Mouse (Mus musculus): ENCODE results near the gene Ndufs2. TPM values are rescaled to one million over a fixed set of nuclear protein-coding genes. Genes with fewer than 3 reads are reported as not detected.

The Ndufs2 gene
- 209 and 213 TPM in 2 replicates for polyA plus RNA-seq (2016; fragmentation: Nextera tagmentation; extraction: Ambion mirVana)

- ATAC-seq (ENCODE audit: low FRiP score): no peak
Measured at GRCm38 (mm10) chr1:171250680-171251593, at the start of gene Ndufs2. Gene Ndufs2 (minus strand): TSS chr1:171251388.

GRCm38 (mm10) chr1:171298226-171298625, 47.0 kb upstream of the Ndufs2 start:
- Histone ChIP-seq H3K27me3 (peaks cover 30% of the 10 kb centered on the region), H3K36me3 (replicated peaks) (no peaks in the 10 kb centered on the region), H3K9ac (no peak overlapping the region), H3K4me2 (no peak overlapping the region), H3K27ac (no peak overlapping the region), H3K4me1 (peaks cover 7% of the 10 kb centered on the region), H3K4me3 (replicated peaks) (no peak overlapping the region), H3K9me3 (no peaks in the 10 kb centered on the region)
- WGBS: 72% methylated on average over 3 of the region's 3 CpGs
- no peak for ATAC-seq (ENCODE audit: low FRiP score)

More at GRCm38 (mm10) chr1:171250680-171251593, at the start of gene Ndufs2:
- Histone ChIP-seq H3K4me3 (replicated peaks) (peak within 1 kb of the TSS; percentile 22), H3K27ac (peak within 1 kb of the TSS; percentile 72), H3K27me3 (peaks cover 5% of the 10 kb centered on the region), H3K4me1 (peaks cover 52% of the 10 kb centered on the region), H3K36me3 (replicated peaks) (no peaks in the 10 kb centered on the region), H3K4me2 (peak within 1 kb of the TSS; percentile 47), H3K9me3 (no peaks in the 10 kb centered on the region), H3K9ac (peak within 1 kb of the TSS; percentile 44)
- 12% methylated on average over 26 of the region's 26 CpGs for WGBS

DNA sequence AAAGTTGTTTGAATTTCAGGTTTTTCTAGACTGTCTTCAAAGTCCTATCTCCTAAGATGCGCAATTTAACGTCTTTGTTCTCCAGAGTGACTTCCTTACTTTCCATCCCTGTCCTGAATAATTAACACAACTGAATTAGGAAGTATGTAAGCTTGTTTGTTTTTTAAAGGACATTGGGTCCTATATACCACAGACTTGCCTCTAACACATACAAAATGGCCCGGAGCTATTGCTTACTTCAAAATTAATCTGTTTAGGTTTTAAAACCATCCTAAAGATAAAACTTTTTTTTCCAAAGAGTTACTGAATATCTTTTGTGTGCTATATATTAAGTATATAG, 43.8 kb upstream of the Ndufs2 start:
- Histone ChIP-seq H3K9ac (peak overlapping the region; percentile 86; the same call in 1 of the 2 replicates), H3K9me3 (no peaks in the 10 kb centered on the region), H3K4me3 (replicated peaks) (peak overlapping the region; percentile 74), H3K27me3 (peaks cover 30% of the 10 kb centered on the region), H3K27ac (peak overlapping the region; percentile 93), H3K36me3 (replicated peaks) (peaks cover under 1% of the 10 kb centered on the region; the same call in 1 of the 2 replicates), H3K4me1 (peaks cover 9% of the 10 kb centered on the region), H3K4me2 (peak overlapping the region; percentile 74)
- WGBS: 18% methylated on average over 3 of the region's 3 CpGs
- peak; percentile 31; the same call in 1 of the 2 replicates for ATAC-seq (ENCODE audit: low FRiP score)

GRCm38 (mm10) chr1:171294298-171295062, 43.3 kb upstream of the Ndufs2 start, which contains the start of gene Ufc1:
Gene Ufc1 (minus strand): TSS chr1:171295024.
- Histone ChIP-seq H3K4me1 (peaks cover 9% of the 10 kb centered on the region), H3K36me3 (replicated peaks) (peaks cover 6% of the 10 kb centered on the region), H3K27me3 (peaks cover 30% of the 10 kb centered on the region), H3K4me3 (replicated peaks) (peak within 1 kb of the TSS; percentile 74), H3K9me3 (no peaks in the 10 kb centered on the region), H3K4me2 (peak within 1 kb of the TSS; percentile 74), H3K9ac (peak within 1 kb of the TSS; percentile 86), H3K27ac (peak within 1 kb of the TSS; percentile 93)
- under 1% methylated on average over 42 of the region's 42 CpGs for WGBS
- peak; percentile 86 for ATAC-seq (ENCODE audit: low FRiP score)

DNA sequence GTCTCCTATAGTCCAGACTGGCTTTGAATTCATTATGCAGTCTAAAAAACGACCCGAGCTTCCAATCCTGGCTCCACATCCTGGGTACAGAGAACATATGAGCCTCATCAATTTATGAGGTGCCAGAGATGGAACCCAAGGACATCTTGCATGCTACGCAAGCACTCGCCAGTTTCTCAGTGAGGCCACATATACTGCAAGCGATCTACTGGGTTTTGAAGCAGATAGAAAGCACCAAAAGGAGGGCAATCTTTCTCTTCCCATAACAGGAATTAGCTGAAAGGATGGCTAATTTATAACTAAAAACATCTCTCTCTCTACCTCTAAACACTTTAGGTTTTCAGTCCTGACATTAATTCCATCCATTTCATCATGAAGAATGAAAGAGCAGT, 42.7 kb upstream of the Ndufs2 start:
- no peaks in the 10 kb centered on the region for H3K9me3 ChIP-seq
- peak overlapping the region; percentile 74 for H3K4me2 ChIP-seq
- H3K9ac ChIP-seq: peak overlapping the region; percentile 86
- peaks cover 12% of the 10 kb centered on the region for H3K36me3 ChIP-seq (replicated peaks)
- no peak for ATAC-seq (ENCODE audit: low FRiP score)
- WGBS: 46% methylated on average over 5 of the region's 5 CpGs
- peaks cover 30% of the 10 kb centered on the region for H3K27me3 ChIP-seq
- peak overlapping the region; percentile 93; the same call in 1 of the 2 replicates for H3K27ac ChIP-seq
- peaks cover 9% of the 10 kb centered on the region for H3K4me1 ChIP-seq
- peak overlapping the region; percentile 74 for H3K4me3 ChIP-seq (replicated peaks)

GRCm38 (mm10) chr1:171293351-171293750, 42.2 kb upstream of the Ndufs2 start:
- Histone ChIP-seq H3K27me3 (peaks cover 28% of the 10 kb centered on the region), H3K9me3 (no peaks in the 10 kb centered on the region), H3K36me3 (replicated peaks) (peaks cover 17% of the 10 kb centered on the region), H3K4me3 (replicated peaks) (peak overlapping the region; percentile 74), H3K4me1 (peaks cover 11% of the 10 kb centered on the region), H3K27ac (no peak overlapping the region), H3K4me2 (peak overlapping the region; percentile 74), H3K9ac (no peak overlapping the region)
- ATAC-seq (ENCODE audit: low FRiP score): no peak
- 90% methylated on average over 3 of the region's 3 CpGs for WGBS

DNA sequence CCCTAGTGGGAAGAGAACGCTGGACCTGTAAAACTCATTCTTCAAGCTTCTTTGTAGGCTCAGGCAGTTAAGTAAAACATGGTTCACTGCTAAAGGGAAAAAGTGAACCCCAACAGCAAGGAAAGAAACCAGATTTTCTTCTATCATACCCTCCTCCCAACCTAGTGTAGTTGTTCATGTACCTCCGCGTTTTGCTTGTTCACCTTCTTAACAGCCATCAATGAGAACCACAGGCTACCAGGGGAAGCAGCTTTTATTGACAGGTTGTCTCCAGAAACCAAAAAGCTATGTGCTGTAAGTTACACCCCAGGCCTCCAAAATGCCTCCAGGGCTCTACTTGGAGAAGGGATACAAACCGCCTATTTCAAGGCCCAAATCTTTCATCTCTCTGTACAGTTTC, 37.1 kb upstream of the Ndufs2 start:
- Histone ChIP-seq H3K4me1 (peaks cover 30% of the 10 kb centered on the region), H3K4me3 (replicated peaks) (peak overlapping the region; percentile 91), H3K27me3 (no peaks in the 10 kb centered on the region), H3K27ac (peak overlapping the region; percentile 97; the same call in 1 of the 2 replicates), H3K36me3 (replicated peaks) (peaks cover 49% of the 10 kb centered on the region), H3K9me3 (no peaks in the 10 kb centered on the region), H3K4me2 (peak overlapping the region; percentile 63), H3K9ac (peak overlapping the region; percentile 97)
- ATAC-seq (ENCODE audit: low FRiP score): no peak
- 65% methylated on average over 4 of the region's 4 CpGs for WGBS

- Histone ChIP-seq H3K36me3 (replicated peaks) (peaks cover 54% of the 10 kb centered on the region), H3K9me3 (no peaks in the 10 kb centered on the region), H3K4me1 (peaks cover 27% of the 10 kb centered on the region), H3K4me2 (peak within 1 kb of the TSS; percentile 63), H3K9ac (peak within 1 kb of the TSS; percentile 97), H3K27ac (peak within 1 kb of the TSS; percentile 97), H3K27me3 (no peaks in the 10 kb centered on the region), H3K4me3 (replicated peaks) (peak within 1 kb of the TSS; percentile 91)
- peak; percentile 95 for ATAC-seq (ENCODE audit: low FRiP score)
- WGBS: under 1% methylated on average over 44 of the region's 49 CpGs
Measured at GRCm38 (mm10) chr1:171287136-171288081, 36.2 kb upstream of the Ndufs2 start, which contains the start of gene Usp21. Gene Usp21 (minus strand): TSS chr1:171287991.

GRCm38 (mm10) chr1:171286517-171286916, 35.3 kb upstream of the Ndufs2 start:
- Histone ChIP-seq H3K9me3 (no peaks in the 10 kb centered on the region), H3K4me3 (replicated peaks) (peak overlapping the region; percentile 91), H3K27ac (no peak overlapping the region), H3K27me3 (no peaks in the 10 kb centered on the region), H3K36me3 (replicated peaks) (peaks cover 59% of the 10 kb centered on the region), H3K9ac (peak overlapping the region; percentile 97; the same call in 1 of the 2 replicates), H3K4me2 (peak overlapping the region; percentile 63), H3K4me1 (peaks cover 36% of the 10 kb centered on the region)
- 92% methylated on average over 19 of the region's 19 CpGs for WGBS
- ATAC-seq (ENCODE audit: low FRiP score): no peak

GRCm38 (mm10) chr1:171285096-171285892, 34.1 kb upstream of the Ndufs2 start:
- no peak for ATAC-seq (ENCODE audit: low FRiP score)
- no peak overlapping the region for H3K27ac ChIP-seq
- no peak overlapping the region for H3K4me2 ChIP-seq
- peaks cover 41% of the 10 kb centered on the region for H3K4me1 ChIP-seq
- H3K27me3 ChIP-seq: no peaks in the 10 kb centered on the region
- H3K4me3 ChIP-seq (replicated peaks): no peak overlapping the region
- H3K9me3 ChIP-seq: no peaks in the 10 kb centered on the region
- 0 out of 2 replicates have a peak overlapping the region, but pooled peaks have one; percentile 1 for H3K9ac ChIP-seq
- WGBS: 89% methylated on average over 20 of the region's 20 CpGs
- H3K36me3 ChIP-seq (replicated peaks): peaks cover 59% of the 10 kb centered on the region

DNA sequence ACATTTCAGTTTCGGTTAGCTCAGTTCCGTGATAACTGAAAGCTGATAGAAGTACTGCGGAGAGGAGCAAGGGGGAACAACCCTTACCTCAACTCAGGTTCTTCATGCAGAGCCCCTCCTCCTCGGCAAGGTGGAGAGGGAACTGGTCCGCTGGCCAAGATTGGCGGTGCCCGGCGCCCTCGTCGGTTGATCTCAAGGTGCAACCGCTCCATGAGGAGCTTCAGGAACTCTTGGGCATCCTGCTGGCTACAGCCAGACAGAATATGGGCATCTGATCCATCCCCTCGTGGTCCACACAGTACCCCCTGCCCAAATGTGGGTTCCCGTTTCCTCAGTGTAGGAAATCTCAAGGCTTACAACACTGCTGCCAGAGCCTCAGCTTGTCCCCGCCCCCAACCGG, 33.3 kb upstream of the Ndufs2 start:
- peaks cover 53% of the 10 kb centered on the region for H3K36me3 ChIP-seq (replicated peaks)

More for the DNA sequence above, 33.3 kb upstream of the Ndufs2 start:
- H3K4me1 ChIP-seq: peaks cover 49% of the 10 kb centered on the region
- no peak overlapping the region for H3K9ac ChIP-seq
- no peak overlapping the region for H3K4me2 ChIP-seq
- no peaks in the 10 kb centered on the region for H3K27me3 ChIP-seq
- ATAC-seq (ENCODE audit: low FRiP score): no peak
- no peak overlapping the region for H3K4me3 ChIP-seq (replicated peaks)
- no peaks in the 10 kb centered on the region for H3K9me3 ChIP-seq
- no peak overlapping the region for H3K27ac ChIP-seq
- WGBS: 90% methylated on average over 15 of the region's 15 CpGs

Measured in forebrain, embryonic 12.5 days (tissue).